Mouse (Mus musculus) hindbrain, embryonic 14.5 days (tissue): ENCODE results near the gene Prkar1b. TPM values are rescaled to one million over a fixed set of nuclear protein-coding genes. Genes with fewer than 3 reads are reported as not detected.

Experiments
- ATAC-seq: fragments of 200-750 bp; cut with Nextera tagmentation; 2 replicates; pipeline ENCODE4 v1.8.0; 2017; ENCODE audit warnings: moderate number of reproducible peaks, mild to moderate bottlenecking, moderate TSS enrichment, moderate library complexity; ENCODE audit not compliant: low FRiP score
- DNase-seq: peaks from one replicate; pipeline ENCODE4 v3.0.0-alpha.2; 2015; ENCODE audit warnings: low spot score
- H3K27ac ChIP-seq: fragments of 300-500 bp; sonication (generic); 2 replicates; pipeline ENCODE4 v1.5.1; 2014; ENCODE audit warnings: mild to moderate bottlenecking, moderate library complexity
- H3K27me3 ChIP-seq: fragments of 300-500 bp; sonication (generic); 2 replicates; pipeline ENCODE4 v1.6.1; 2014; ENCODE audit warnings: mild to moderate bottlenecking, low read length, mixed read lengths; ENCODE audit not compliant: control insufficient read depth, insufficient read depth
- H3K36me3 ChIP-seq: fragments of 300-500 bp; sonication (generic); replicated peaks from 2 replicates; pipeline ENCODE4 v1.6.1; 2014; ENCODE audit not compliant: control insufficient read depth, insufficient read depth
- H3K4me1 ChIP-seq: fragments of 300-500 bp; sonication (generic); replicated peaks from 2 replicates; pipeline ENCODE4 v1.6.1; 2014; ENCODE audit warnings: antibody characterized with exemption, low read length, mixed read lengths; ENCODE audit not compliant: control insufficient read depth, insufficient read depth
- H3K4me2 ChIP-seq: fragments of 300-500 bp; sonication (generic); replicated peaks from 2 replicates; pipeline ENCODE4 v1.6.1; 2014; ENCODE audit warnings: mild to moderate bottlenecking, moderate library complexity
- H3K4me3 ChIP-seq: fragments of 300-500 bp; sonication (generic); replicated peaks from 2 replicates; pipeline ENCODE4 v1.5.1; 2014; ENCODE audit warnings: mild to moderate bottlenecking, low read length
- H3K9ac ChIP-seq: fragments of 300-500 bp; sonication (generic); 2 replicates; pipeline ENCODE4 v1.6.1; 2014
- H3K9me3 ChIP-seq: fragments of 300-500 bp; sonication (generic); 2 replicates; pipeline ENCODE4 v1.6.1; 2016; ENCODE audit warnings: low read length; ENCODE audit not compliant: control insufficient read depth
- WGBS: fragments of 180-500 bp; shearing (Covaris S2); extraction: QIAGEN DNeasy Blood & Tissue Kit; methylation state at CpG from one replicate; pipeline ENCODE4 v1.1.7; 2014; 5-methylcytosine and 5-hydroxymethylcytosine counted together
- polyA plus RNA-seq: library from polyadenylated mRNA; unstranded; fragments of >200 nt; fragmentation: Nextera tagmentation; extraction: Ambion mirVana; gene quantifications from 2 replicates; pipeline ENCODE4 v1.2.1, GENCODE M21; 2014

Gene Prkar1b
- polyA plus RNA-seq, 1 experiment from 2014 or later, result 215 TPM

- ATAC-seq, result no peak
- DNase-seq, result no peak
- Histone ChIP-seq H3K4me3 (no peak overlapping the region), H3K9ac (no peak overlapping the region), H3K9me3 (no peaks in the 10 kb centered on the region), H3K4me1 (peaks cover 29% of the 10 kb centered on the region; the same call in 1 of the 2 replicates), H3K36me3 (no peaks in the 10 kb centered on the region), H3K4me2 (no peak overlapping the region), H3K27me3 (no peaks in the 10 kb centered on the region), H3K27ac (no peak overlapping the region)
- 29% methylated on average over 4 of the region's 4 CpGs for WGBS
These were observed 71.7 kb downstream of the Prkar1b start for GRCm38 (mm10) chr5:139078156-139078462.

DNA sequence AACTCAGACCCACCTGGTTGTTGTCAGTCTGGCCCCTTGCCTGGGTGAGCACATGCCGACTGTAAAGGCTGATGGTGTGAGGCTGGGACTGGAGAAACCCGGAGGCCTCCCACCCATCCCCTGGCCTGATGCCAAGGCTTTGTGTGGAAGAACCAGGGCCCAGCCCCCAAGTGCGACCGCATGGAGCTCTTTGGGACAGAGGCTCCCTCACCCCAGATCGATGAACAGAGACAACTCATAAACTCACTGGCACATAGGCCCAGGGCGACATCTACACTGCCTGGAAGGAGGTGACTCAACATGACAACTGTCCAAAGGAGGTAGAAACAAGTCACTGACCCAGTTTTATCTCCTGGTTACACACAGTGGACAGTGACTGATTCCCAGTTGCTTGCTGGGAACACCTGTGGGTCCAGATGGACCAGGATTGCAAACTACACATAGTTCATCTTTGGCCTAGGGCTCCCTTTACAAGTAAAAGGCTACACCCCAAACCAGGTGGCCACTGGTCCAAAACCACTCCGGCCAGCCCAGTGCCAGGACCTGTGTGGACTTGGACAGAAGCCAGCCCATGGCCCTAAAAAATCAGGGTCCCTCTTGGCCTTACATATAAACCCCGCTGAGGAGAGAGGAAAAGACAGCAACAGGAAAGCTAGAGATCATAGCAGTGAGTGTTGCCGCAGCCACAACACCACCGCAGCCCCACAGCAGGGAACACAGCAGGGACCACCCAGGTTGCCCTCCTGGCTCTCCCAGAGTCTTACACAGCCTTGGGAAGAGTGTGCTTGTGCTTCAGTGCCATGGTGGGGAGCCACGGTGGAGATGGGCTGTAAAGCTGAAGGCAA is 72.3 kb downstream of the Prkar1b start:
- DNase-seq (peak; percentile 34), ATAC-seq (no peak)
- Histone ChIP-seq H3K27ac (0 out of 2 replicates have a peak overlapping the region, but pooled peaks have one; percentile 20), H3K4me3 (no peak overlapping the region), H3K9ac (no peak overlapping the region), H3K4me2 (no peak overlapping the region), H3K27me3 (no peaks in the 10 kb centered on the region), H3K4me1 (peaks cover 29% of the 10 kb centered on the region; the same call in 1 of the 2 replicates), H3K36me3 (no peaks in the 10 kb centered on the region), H3K9me3 (no peaks in the 10 kb centered on the region)
- WGBS, result 53% methylated on average over 11 of the region's 11 CpGs

DNA sequence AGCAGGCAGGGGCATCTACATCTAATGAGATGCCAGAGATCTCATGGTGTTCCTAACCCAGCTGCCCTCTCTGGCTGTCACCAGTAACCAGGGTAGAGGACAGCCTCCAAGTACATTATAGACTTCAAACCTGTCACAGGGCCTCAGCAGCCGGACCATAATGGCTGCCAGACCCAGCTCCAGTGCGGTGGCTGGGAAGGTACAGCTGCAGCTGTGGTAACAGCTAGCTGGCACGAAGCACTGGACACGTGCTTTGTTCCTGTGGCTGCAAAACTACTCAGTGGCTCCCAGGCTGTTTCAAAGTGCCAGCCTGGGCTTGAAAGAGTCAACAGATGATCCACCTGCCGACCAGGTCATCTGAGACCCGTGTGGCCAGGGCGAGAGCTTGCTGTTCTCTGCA is 73.4 kb downstream of the Prkar1b start:
- Histone ChIP-seq H3K27ac (no peak overlapping the region), H3K4me3 (no peak overlapping the region), H3K4me1 (peaks cover 29% of the 10 kb centered on the region; the same call in 1 of the 2 replicates), H3K4me2 (no peak overlapping the region), H3K27me3 (no peaks in the 10 kb centered on the region), H3K9ac (no peak overlapping the region), H3K9me3 (no peaks in the 10 kb centered on the region), H3K36me3 (no peaks in the 10 kb centered on the region)
- ATAC-seq (no peak), DNase-seq (no peak)
- 76% methylated on average over 7 of the region's 7 CpGs for WGBS

DNA sequence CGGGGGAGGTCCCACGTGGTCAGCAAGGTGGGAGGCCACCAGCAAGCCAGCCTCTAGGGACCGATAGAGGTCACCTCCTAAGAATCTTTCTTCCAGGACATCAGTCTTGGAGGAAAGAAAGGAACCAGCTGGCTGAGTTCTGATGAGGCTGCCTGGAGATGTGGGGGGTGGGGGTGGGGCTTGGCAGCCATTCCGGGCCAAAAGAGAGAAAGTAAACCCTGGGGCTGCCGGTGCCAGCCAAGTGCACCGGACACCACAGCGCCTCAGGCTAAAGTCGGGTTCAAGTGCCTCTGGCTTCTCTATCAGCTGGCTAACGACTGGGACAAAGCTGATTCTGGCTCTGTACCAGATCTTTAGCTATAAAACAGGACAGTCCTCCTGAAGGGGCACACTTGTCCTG is 74.0 kb downstream of the Prkar1b start:
- Histone ChIP-seq H3K27ac (no peak overlapping the region), H3K4me2 (no peak overlapping the region), H3K9ac (no peak overlapping the region), H3K36me3 (no peaks in the 10 kb centered on the region), H3K9me3 (no peaks in the 10 kb centered on the region), H3K27me3 (no peaks in the 10 kb centered on the region), H3K4me1 (peaks cover 29% of the 10 kb centered on the region; the same call in 1 of the 2 replicates), H3K4me3 (no peak overlapping the region)
- 27% methylated on average over 6 of the region's 9 CpGs for WGBS
- ATAC-seq (no peak), DNase-seq (no peak)

- peaks cover 29% of the 10 kb centered on the region; the same call in 1 of the 2 replicates for H3K4me1 ChIP-seq
- DNase-seq (peak; percentile 59), ATAC-seq (no peak)
- H3K4me2 ChIP-seq, result no peak overlapping the region
- H3K4me3 ChIP-seq, result no peak overlapping the region
- H3K27ac ChIP-seq, result no peak overlapping the region
- 51% methylated on average over 3 of the region's 3 CpGs for WGBS
- H3K36me3 ChIP-seq, result no peaks in the 10 kb centered on the region
- H3K9me3 ChIP-seq, result no peaks in the 10 kb centered on the region
- no peak overlapping the region for H3K9ac ChIP-seq
- H3K27me3 ChIP-seq, result no peaks in the 10 kb centered on the region
These were observed 74.7 kb downstream of the Prkar1b start for GRCm38 (mm10) chr5:139075125-139075524.

- Histone ChIP-seq H3K27me3 (no peaks in the 10 kb centered on the region), H3K9me3 (no peaks in the 10 kb centered on the region), H3K4me2 (no peak overlapping the region), H3K4me1 (peaks cover 29% of the 10 kb centered on the region; the same call in 1 of the 2 replicates), H3K9ac (no peak overlapping the region), H3K27ac (no peak overlapping the region), H3K4me3 (no peak overlapping the region), H3K36me3 (no peaks in the 10 kb centered on the region)
- ATAC-seq, result no peak
- WGBS, result 92% methylated on average over 7 of the region's 7 CpGs
- DNase-seq, result no peak
These were observed 75.8 kb downstream of the Prkar1b start for GRCm38 (mm10) chr5:139073977-139074376.

DNA sequence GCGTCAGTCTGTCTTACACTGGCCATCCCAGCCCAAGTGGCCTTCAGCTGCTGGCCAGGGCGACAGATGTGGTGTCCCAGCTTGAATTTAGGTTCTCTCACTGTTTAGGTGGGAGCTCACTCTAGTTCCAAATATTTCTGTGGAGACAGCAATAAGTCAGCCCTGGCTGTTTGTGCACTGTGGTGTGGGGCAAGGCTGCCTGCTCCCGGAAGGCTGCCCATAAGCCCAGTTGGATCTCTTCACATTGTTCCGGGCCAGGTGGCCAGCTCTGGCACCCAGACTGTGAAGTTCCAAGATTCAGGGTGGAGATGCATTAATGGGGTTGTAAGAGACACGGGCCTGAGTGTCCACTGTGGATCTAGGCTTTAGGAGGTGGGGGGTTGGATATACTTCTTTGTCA is 76.9 kb downstream of the Prkar1b start:
- Histone ChIP-seq H3K27me3 (no peaks in the 10 kb centered on the region), H3K4me2 (no peak overlapping the region), H3K4me3 (no peak overlapping the region), H3K9ac (no peak overlapping the region), H3K36me3 (no peaks in the 10 kb centered on the region), H3K27ac (no peak overlapping the region), H3K4me1 (peaks cover 23% of the 10 kb centered on the region; the same call in 1 of the 2 replicates), H3K9me3 (no peaks in the 10 kb centered on the region)
- DNase-seq, result no peak
- WGBS, result 87% methylated on average over 5 of the region's 5 CpGs
- ATAC-seq, result no peak

- Histone ChIP-seq H3K36me3 (no peaks in the 10 kb centered on the region), H3K4me1 (no peaks in the 10 kb centered on the region), H3K27ac (no peak overlapping the region), H3K27me3 (no peaks in the 10 kb centered on the region), H3K4me2 (no peak overlapping the region), H3K4me3 (no peak overlapping the region), H3K9ac (no peak overlapping the region), H3K9me3 (no peaks in the 10 kb centered on the region)
- 60% methylated on average over 7 of the region's 7 CpGs for WGBS
- no peak for ATAC-seq
- DNase-seq, result no peak
These were observed 82.8 kb downstream of the Prkar1b start for GRCm38 (mm10) chr5:139066861-139067614.

GRCm38 (mm10) chr5:139064611-139065010 is 85.2 kb downstream of the Prkar1b start:
- Histone ChIP-seq H3K36me3 (no peaks in the 10 kb centered on the region), H3K9me3 (no peaks in the 10 kb centered on the region), H3K9ac (no peak overlapping the region), H3K4me1 (no peaks in the 10 kb centered on the region), H3K4me2 (no peak overlapping the region), H3K4me3 (no peak overlapping the region), H3K27ac (no peak overlapping the region), H3K27me3 (no peaks in the 10 kb centered on the region)
- WGBS, result 71% methylated on average over 5 of the region's 5 CpGs
- DNase-seq, result no peak
- ATAC-seq, result no peak
